Mouse (Mus musculus): ENCODE data around the gene Nfkb1. TPM values are rescaled to one million over a fixed set of nuclear protein-coding genes. Genes with fewer than 3 reads are reported as not detected.

Nfkb1 gene
- polyA plus RNA-seq, 2 experiments = 26.9 to 55.4 TPM

DNA sequence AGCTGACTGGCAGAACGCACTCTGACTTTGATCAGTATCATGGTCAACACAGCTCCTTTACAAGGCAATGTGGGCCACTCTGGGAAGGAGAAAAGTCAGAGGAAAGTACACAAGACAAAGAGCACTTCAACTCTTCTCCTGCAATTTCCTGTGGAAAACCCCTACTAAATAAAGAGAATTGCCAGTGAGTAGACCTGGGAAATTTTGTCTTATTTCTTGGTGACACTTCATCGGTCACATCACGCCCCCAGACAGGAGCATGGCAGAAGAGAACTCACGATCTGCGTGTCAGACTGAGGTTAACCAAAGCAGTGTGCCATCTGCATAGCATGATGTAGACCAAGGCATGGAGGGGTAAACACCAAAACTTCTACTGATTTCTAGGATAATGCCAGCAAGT is 51.1 kb downstream of the Nfkb1 start:
- no peak for ATAC-seq (ENCODE audit: low FRiP score, low read depth)
- H3K9me3 ChIP-seq (ENCODE audit: control insufficient read depth, low read length) = no peaks in the 10 kb centered on the region
- H3K36me3 ChIP-seq (ENCODE audit: control insufficient read depth, insufficient read depth, low read length) = peaks cover 22% of the 10 kb centered on the region
- no peaks in the 10 kb centered on the region for H3K4me1 ChIP-seq (ENCODE audit: control insufficient read depth, insufficient read depth, low read length)
- no peak overlapping the region for H3K4me2 ChIP-seq (replicated peaks; ENCODE audit: low read depth, low read length, severe bottlenecking)
- H3K27me3 ChIP-seq (ENCODE audit: control insufficient read depth, insufficient read depth, low read length) = no peaks in the 10 kb centered on the region
- H3K4me3 ChIP-seq (replicated peaks; ENCODE audit: low read length) = no peak overlapping the region
- no peak for DNase-seq (ENCODE audit: low spot score)
- 92% methylated on average over 5 of the region's 5 CpGs for WGBS
- no peak overlapping the region for H3K27ac ChIP-seq (replicated peaks; ENCODE audit: low read depth, low read length)
- no peak overlapping the region for H3K9ac ChIP-seq (ENCODE audit: low read depth, low read length, severe bottlenecking)
- TF ChIP-seq POLR2A (IDR thresholded peaks at IDR 0.05; ENCODE audit: borderline replicate concordance, extremely low read depth, insufficient read depth, insufficient read length) = no peak

DNA sequence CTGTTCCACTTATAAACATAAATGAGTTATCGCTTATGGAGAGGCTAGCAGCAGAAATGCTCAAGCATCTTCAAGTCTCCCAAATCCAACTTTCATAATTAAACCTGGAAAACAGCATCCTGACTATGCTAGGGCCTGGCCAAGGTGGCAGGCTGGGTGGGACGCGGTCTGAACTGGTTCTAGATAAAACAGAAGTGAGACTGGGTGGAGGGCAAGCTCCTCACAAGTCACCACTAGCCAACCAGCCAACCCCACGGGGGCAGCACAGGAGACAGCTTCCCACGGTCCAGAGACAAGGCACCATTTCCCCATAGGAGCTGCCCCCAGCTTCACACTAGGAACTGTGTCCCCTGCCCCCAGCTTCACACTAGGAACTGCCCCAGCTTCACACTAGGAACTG is 53.8 kb downstream of the Nfkb1 start:
- Histone ChIP-seq H3K27ac (replicated peaks; ENCODE audit: low read depth, low read length) (no peak overlapping the region), H3K27me3 (ENCODE audit: control insufficient read depth, insufficient read depth, low read length) (no peaks in the 10 kb centered on the region), H3K36me3 (ENCODE audit: control insufficient read depth, insufficient read depth, low read length) (peaks cover 13% of the 10 kb centered on the region; the same call in 1 of the 2 replicates), H3K4me2 (replicated peaks; ENCODE audit: low read depth, low read length, severe bottlenecking) (no peak overlapping the region), H3K9ac (ENCODE audit: low read depth, low read length, severe bottlenecking) (no peak overlapping the region), H3K4me1 (ENCODE audit: control insufficient read depth, insufficient read depth, low read length) (no peaks in the 10 kb centered on the region), H3K4me3 (replicated peaks; ENCODE audit: low read length) (no peak overlapping the region), H3K9me3 (ENCODE audit: control insufficient read depth, low read length) (no peaks in the 10 kb centered on the region)
- 71% methylated on average over 5 of the region's 5 CpGs for WGBS
- ATAC-seq (ENCODE audit: low FRiP score, low read depth) (no peak), DNase-seq (ENCODE audit: low spot score) (no peak)
- no peak for TF ChIP-seq POLR2A (IDR thresholded peaks at IDR 0.05; ENCODE audit: borderline replicate concordance, extremely low read depth, insufficient read depth, insufficient read length)

DNA sequence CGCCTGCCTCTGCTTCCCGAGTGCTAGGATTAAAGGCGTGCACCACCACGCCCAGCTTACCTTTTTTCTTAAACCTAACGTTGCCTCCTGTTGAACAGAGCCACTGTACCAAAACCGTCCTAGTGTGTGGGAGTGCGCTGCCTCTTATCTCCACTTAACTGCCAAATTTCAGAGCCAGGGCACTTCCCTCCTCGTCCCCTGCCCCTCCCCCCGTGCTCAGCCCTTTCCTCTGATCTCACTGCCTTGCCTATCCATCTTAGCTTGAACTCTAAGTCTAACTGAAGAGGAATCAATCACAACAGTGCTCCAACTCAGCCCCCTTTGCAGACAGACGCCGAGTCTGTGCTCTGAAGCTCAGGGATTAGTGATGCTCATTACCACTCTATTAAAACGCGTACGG is 54.9 kb downstream of the Nfkb1 start:
- Histone ChIP-seq H3K27me3 (ENCODE audit: control insufficient read depth, insufficient read depth, low read length) (no peaks in the 10 kb centered on the region), H3K9ac (ENCODE audit: low read depth, low read length, severe bottlenecking) (no peak overlapping the region), H3K9me3 (ENCODE audit: control insufficient read depth, low read length) (no peaks in the 10 kb centered on the region), H3K4me2 (replicated peaks; ENCODE audit: low read depth, low read length, severe bottlenecking) (no peak overlapping the region), H3K4me1 (ENCODE audit: control insufficient read depth, insufficient read depth, low read length) (no peaks in the 10 kb centered on the region), H3K4me3 (replicated peaks; ENCODE audit: low read length) (no peak overlapping the region), H3K27ac (replicated peaks; ENCODE audit: low read depth, low read length) (no peak overlapping the region), H3K36me3 (ENCODE audit: control insufficient read depth, insufficient read depth, low read length) (peaks cover 7% of the 10 kb centered on the region; the same call in 1 of the 2 replicates)
- 36% methylated on average over 14 of the region's 14 CpGs for WGBS
- DNase-seq (ENCODE audit: low spot score) = no peak
- TF ChIP-seq POLR2A (IDR thresholded peaks at IDR 0.05; ENCODE audit: borderline replicate concordance, extremely low read depth, insufficient read depth, insufficient read length) = no peak
- no peak for ATAC-seq (ENCODE audit: low FRiP score, low read depth)

DNA sequence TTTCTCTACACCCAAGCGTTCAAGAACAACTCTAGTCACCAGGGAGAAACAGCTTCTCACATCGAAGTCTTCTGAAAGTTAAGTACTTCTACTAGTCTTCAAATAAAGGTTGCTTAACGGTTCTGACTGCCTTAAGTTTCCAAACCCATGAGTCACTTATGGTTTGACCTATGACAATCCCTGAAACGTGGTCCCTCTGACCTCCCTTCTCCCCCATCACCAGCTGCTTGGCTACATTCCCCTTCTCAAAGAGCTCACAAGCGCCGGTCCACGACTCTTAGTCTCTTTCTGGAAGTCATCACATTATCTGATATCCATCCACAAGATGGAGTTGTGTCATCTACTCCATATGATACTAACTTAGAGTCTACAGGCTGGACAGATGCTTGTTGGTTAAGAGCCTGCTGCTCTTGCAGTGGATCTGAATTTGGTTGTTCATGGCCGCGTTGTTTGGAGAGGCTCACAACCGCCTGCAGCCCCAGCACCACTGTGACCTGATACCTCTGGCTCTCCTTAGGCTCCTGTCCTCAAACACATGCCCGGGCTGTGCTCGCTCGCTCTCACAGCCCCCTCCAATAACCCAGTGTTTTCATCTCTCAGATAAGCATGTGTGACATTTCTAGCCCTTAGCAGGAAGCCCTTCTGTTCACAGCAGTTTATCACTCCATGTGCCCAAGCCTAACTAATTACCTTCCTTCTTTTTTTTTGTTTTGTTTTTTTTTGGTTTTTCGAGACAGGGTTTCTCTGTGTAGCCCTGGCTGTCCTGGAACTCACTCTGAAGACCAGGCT is 55.5 kb downstream of the Nfkb1 start:
- no peaks in the 10 kb centered on the region for H3K4me1 ChIP-seq (ENCODE audit: control insufficient read depth, insufficient read depth, low read length)
- H3K4me3 ChIP-seq (replicated peaks; ENCODE audit: low read length) = no peak overlapping the region
- peaks cover 7% of the 10 kb centered on the region for H3K36me3 ChIP-seq (ENCODE audit: control insufficient read depth, insufficient read depth, low read length)
- no peak overlapping the region for H3K27ac ChIP-seq (replicated peaks; ENCODE audit: low read depth, low read length)
- TF ChIP-seq POLR2A (IDR thresholded peaks at IDR 0.05; ENCODE audit: borderline replicate concordance, extremely low read depth, insufficient read depth, insufficient read length) = no peak
- no peak overlapping the region for H3K4me2 ChIP-seq (replicated peaks; ENCODE audit: low read depth, low read length, severe bottlenecking)
- H3K9ac ChIP-seq (ENCODE audit: low read depth, low read length, severe bottlenecking) = no peak overlapping the region
- H3K9me3 ChIP-seq (ENCODE audit: control insufficient read depth, low read length) = no peaks in the 10 kb centered on the region
- DNase-seq (ENCODE audit: low spot score) (no peak), ATAC-seq (ENCODE audit: low FRiP score, low read depth) (no peak)
- 68% methylated on average over 14 of the region's 14 CpGs for WGBS
- no peaks in the 10 kb centered on the region for H3K27me3 ChIP-seq (ENCODE audit: control insufficient read depth, insufficient read depth, low read length)

DNA sequence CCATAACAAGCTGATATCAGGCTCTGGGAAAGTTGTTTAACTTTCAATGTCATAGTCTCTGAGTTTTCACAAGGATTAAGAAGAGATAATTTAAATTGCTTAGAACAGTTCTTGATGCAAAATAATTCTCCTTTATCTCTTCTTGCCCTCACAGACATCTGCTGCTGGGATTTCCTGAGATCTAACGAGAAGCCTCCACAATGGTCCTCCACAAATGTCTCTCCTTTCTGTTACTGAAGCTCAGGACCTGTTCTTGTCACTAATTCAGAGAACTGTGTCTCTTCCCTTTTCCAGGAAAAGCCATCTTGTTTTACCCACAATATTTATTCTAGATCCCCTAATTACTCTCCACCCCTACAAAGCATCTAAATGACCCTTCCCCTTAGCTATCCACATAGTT is 56.3 kb downstream of the Nfkb1 start:
- 100% methylated on average over 1 of the region's 1 CpGs for WGBS
- Histone ChIP-seq H3K36me3 (ENCODE audit: control insufficient read depth, insufficient read depth, low read length) (peaks cover 10% of the 10 kb centered on the region), H3K4me1 (ENCODE audit: control insufficient read depth, insufficient read depth, low read length) (no peaks in the 10 kb centered on the region), H3K4me2 (replicated peaks; ENCODE audit: low read depth, low read length, severe bottlenecking) (no peak overlapping the region), H3K9ac (ENCODE audit: low read depth, low read length, severe bottlenecking) (no peak overlapping the region), H3K27ac (replicated peaks; ENCODE audit: low read depth, low read length) (no peak overlapping the region), H3K27me3 (ENCODE audit: control insufficient read depth, insufficient read depth, low read length) (no peaks in the 10 kb centered on the region), H3K9me3 (ENCODE audit: control insufficient read depth, low read length) (no peaks in the 10 kb centered on the region), H3K4me3 (replicated peaks; ENCODE audit: low read length) (no peak overlapping the region)
- DNase-seq (ENCODE audit: low spot score) (no peak), ATAC-seq (ENCODE audit: low FRiP score, low read depth) (no peak)
- no peak for TF ChIP-seq POLR2A (IDR thresholded peaks at IDR 0.05; ENCODE audit: borderline replicate concordance, extremely low read depth, insufficient read depth, insufficient read length)
